Mouse (Mus musculus): ENCODE measurements around the gene Rtl8c.
"Not testable (repeated sequence)": the region's sequence is repeated elsewhere in the genome, so short reads cannot be mapped to it uniquely, and the experiment has no call there.

Gene Rtl8c

DNA sequence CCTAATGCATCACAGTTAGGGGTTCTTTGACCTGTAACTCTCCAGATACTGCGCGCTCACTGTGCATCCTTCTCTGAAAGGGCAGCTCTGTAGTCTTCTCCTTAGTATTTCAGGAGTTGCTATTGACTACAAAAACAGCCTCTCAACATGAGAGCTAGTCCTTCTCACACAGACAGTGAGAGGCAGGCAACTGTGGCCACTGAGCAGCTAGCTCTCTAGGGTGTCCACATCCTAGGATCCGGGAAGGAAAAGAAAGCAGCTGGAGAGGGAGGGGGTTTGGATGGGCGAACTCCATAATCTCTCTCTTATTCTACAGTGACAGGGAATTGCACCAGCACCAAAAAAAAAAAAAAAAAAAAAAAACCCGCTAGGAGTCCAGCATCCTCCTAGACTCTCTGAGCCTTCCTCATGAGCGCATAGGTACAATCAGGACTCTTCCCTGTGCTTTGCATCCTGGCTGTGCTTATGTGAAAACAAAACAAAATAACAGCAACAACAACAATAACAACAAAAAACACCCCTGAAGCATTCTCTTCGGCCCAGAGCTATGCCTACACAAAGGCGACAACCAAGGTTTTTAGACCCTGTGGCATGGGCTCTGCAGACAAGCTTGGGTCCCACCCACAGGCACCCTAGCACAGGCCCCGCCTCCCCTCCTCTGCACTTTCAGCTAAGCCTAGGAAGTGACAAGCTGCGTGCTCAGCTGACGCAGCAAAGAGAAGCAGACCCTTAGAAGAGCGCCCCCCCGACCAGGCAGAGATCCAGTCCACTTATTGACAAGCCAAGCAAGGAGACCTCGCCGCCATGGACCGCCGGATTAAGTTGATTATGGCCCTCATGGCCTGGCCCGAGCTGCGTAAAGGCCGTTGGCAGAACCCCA, at the start of gene Rtl8c:
Gene Rtl8c (plus strand): TSS at position 791 of the 880 bp plus-strand sequence.
- DNase-seq, result peak; percentile 80

DNA sequence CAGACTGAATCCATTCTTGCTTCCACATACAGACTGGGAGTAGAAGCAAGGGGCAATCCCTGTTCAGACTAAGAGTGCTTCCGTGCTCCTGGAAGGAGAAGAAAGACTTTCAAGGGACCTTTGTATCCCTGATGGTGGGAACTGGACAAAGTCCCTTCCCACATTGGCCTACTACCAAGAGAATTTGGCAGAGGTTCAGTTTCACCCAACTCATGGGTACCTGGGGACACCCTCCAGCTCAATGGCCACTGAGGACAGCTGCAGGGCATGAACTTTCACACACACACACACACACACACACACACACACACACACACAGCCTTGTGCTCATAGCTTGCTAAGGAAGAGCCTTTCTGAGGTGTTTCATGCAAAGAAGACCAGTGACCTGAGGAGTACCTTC, 28.5 kb upstream of the Rtl8c start:
- DNase-seq, result no peak

GRCm38 (mm10) chrX:53581407-53581806, 26.4 kb upstream of the Rtl8c start:
- not testable (repeated sequence) for DNase-seq

- DNase-seq, result not testable (repeated sequence)
Measured at GRCm38 (mm10) chrX:53583404-53583803, 24.4 kb upstream of the Rtl8c start.

- peak; percentile 10 for DNase-seq
Measured at GRCm38 (mm10) chrX:53599993-53600392, 7.8 kb upstream of the Rtl8c start.

DNA sequence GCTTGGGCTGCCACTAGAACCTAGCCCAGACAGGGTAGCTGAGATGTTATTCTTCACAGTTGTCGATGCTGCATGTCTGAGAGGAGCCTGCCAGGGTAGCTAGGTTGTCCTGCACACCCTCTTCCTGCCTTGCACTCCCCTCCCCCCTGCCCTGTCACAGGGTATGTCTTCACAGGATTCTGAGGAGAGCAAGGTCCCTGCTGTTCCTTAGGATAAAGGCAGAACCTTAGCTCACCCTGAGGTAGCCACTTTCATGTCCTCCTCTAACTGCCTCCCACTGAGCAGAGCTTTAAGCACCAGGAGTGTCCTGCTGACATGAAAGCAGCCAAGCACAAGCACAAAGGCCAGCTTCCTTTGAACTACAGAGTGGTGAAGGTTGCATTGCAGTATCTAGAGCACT, 1.7 kb upstream of the Rtl8c start:
- DNase-seq, result not testable (repeated sequence)

- peak; percentile 11 for DNase-seq
Measured at GRCm38 (mm10) chrX:53608122-53608813, 436 bp downstream of the Rtl8c start.

- DNase-seq, result not testable (repeated sequence)
Measured at GRCm38 (mm10) chrX:53608879-53609278, 1.0 kb downstream of the Rtl8c start, which contains the start of gene Gm14597. Gm14597 (minus strand) TSS chrX:53608979.

GRCm38 (mm10) chrX:53610571-53610970, 2.7 kb downstream of the Rtl8c start:
- peak; percentile 60 for DNase-seq

DNA sequence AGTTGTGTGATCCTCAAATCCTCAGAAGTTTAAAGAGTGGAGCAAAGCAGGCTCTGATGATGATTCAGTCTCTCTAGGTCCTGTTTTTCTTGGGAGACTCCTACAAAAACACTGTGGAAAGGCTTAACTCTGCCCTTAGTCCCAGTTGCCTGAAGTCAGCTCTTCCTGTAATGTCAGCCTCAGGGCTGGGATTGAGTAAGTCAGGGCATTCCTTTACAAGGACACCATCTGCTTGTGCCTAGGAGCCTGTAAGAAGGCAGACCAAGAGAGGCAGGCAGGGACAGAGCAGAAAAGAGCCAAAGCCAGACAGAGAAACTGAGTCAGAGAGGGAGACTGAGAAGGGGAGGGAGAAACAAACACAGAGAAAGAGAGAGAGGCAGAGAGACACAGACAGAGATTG, 3.6 kb downstream of the Rtl8c start:
- DNase-seq, result not testable (repeated sequence)

GRCm38 (mm10) chrX:53638107-53638506, 30.3 kb downstream of the Rtl8c start:
- DNase-seq, result not testable (repeated sequence)

GRCm38 (mm10) chrX:53642604-53642979, 34.8 kb downstream of the Rtl8c start:
- not testable (repeated sequence) for DNase-seq

DNA sequence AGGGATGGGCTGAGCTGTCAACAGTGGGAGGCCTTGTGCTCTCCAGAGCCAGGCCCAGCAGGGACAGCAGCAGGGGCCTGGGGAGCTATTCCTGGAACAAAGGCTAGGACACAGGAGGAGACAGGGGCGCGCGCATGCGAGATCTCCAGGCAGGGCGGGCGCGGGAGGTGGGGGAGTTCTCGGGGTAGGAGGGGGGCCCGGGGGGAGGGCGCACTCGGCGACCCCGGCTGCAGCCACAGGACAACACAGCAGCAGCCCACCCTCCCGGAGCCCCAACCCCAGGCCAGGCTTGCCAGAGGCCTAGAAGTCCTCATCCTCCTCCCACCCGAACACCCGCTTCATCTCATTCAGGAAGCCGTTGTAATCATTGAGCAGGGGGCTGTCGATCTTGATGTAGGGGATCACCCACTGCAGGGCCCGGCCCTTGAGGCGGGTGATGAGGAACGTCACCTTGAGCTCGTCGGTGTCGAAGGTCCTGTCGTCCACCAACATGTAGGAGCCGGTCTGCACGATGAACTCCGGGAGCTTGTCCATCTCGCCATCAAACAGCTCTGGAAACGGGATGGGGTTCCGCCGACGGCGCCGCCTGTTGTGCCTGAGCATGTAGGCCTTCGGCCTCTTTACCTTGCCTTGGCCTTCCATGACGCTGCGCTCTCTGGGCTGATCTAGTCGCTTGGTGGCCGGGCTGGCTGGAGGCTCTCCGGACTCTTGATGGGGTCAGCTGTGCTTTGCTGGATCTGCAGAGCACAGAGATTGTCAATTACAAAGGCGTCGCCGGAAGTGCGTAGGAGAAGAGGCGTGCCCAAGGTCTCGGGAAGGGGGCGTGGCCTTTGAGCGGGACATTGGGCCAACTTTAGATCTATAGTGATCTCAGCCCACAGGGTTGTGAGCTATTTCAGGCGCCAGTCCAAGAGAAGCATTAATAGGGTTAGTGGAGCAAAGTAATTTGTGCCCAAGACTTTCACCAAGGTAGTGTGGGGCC, 35.4 kb downstream of the Rtl8c start, which contains the start of gene Rtl8a:
Gene Rtl8a (minus strand): TSS at position 703 of the 982 bp plus-strand sequence.
- DNase-seq, result peak; percentile 81

GRCm38 (mm10) chrX:53645885-53646284, 38.1 kb downstream of the Rtl8c start:
- no peak for DNase-seq

GRCm38 (mm10) chrX:53652917-53653316, 45.1 kb downstream of the Rtl8c start:
- not testable (repeated sequence) for DNase-seq
